Mouse (Mus musculus): ENCODE measurements around the gene Ak3.

The Ak3 gene

GRCm38 (mm10) chr19:28991391-28991790 is 56.4 kb downstream of the Ak3 start:
- no peak for DNase-seq

DNA sequence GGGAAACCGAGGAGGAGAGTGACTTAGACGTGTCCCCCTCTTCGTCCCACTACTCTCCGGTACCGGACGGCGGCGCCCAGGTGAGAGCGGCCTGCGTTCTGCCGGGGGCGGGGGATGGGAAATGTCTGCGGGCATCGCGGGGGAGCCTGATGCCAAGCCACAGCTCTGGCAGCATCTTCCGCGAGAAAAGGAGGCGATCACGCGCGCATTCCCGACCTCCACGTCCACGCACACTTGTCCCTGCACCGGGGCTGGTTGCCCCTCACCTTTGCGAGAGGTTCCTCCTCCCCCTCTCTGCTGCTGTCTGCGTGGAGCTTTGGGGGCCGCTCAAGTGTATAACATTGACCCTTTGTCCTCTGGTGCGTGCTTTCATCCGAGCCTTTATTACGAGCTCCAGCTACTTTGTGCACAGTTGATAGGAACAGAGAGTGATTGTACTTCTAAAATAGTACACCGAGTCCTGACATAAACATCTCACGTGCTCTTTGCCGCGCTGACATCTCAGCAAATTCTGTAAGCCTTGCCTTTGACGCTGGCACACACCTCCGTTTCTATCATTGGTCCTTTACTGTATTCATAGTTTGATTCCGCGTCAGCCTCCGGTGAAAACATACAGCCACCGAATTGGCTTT is 57.1 kb downstream of the Ak3 start:
- DNase-seq, result no peak

GRCm38 (mm10) chr19:28990194-28990589 is 57.6 kb downstream of the Ak3 start, which contains the start of gene Cdc37l1:
Cdc37l1 (plus strand) TSS chr19:28990352.
- DNase-seq, result peak; percentile 98 to 99

DNA sequence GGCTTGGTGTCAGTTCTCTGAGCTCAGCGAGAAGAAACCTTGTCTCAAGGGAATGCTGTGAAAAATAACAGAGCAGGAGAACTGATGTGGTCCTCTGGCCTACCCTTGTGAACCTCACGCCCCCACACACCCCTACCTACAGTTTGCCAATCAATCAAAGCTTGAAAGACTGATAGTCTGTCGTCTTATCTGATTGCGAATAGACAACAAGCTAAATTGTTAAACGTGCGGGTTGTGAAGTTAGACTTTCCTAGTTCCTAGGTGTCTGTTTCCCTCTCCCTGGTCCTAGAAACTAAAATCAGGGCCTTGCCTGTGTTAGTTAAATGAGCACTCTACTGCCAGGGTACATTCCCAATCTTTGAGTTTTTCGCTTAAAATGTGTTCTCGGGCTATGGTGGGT is 58.2 kb downstream of the Ak3 start:
- DNase-seq, result no peak

- no peak for DNase-seq
Observed at GRCm38 (mm10) chr19:28982617-28983016, 65.1 kb downstream of the Ak3 start.

DNA sequence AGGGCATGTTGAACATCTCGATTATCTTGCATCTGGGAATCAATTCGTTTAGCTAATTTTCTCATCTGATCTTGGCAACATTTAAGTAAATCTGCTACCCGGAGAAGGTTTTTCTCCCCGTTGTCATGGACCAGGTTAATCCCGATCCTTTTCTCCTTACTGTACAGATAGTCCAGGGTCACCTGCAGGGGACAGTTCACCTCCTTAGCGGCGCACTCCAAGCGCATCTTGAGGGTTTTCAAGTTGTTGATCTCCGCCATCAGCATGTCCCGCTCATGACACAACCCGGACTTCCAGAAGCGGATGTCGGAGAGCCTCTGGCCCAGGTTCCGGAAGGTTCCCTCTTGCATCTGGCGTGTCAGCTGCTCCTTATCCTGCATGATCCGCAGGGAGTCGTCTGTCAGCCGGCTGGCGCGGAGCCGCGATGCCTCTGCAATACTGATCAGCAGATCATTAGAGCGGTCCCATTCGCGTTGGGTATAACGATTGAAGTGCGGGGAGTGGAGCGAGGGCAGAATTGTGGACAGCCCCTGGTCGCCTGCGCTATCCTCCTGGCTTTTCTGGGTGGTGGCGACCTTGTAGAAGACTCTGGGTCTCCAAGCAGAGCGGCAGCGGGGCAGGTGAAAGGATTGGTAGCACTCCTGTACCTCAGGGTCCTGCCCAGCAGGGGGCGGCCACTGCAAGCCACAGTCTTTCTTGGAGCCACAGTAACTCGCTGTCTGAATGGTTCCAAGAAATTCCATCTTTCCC is 72.7 kb downstream of the Ak3 start:
- peak; percentile 85 to 86 for DNase-seq

Data from cerebellum, postnatal 14 days (tissue).